Mouse (Mus musculus) gastrocnemius, adult 2 months (tissue): ENCODE measurements around the gene L3mbtl4. TPM values are rescaled to one million over a fixed set of nuclear protein-coding genes. Genes with fewer than 3 reads are reported as not detected.
"Not testable (repeated sequence)": the region's sequence is repeated elsewhere in the genome, so short reads cannot be mapped to it uniquely, and the experiment has no call there.

ENCODE experiments used
- DNase-seq: peaks from one replicate; pipeline ENCODE4 v3.0.0; 2022
- H3K27ac ChIP-seq: fragments of 200-600 bp; 2 replicates; pipeline ENCODE4 v1.8.1; 2022; ENCODE audit warnings: mild to moderate bottlenecking
- H3K4me3 ChIP-seq: fragments of 200-600 bp; 2 replicates; pipeline ENCODE4 v1.8.1; 2022; ENCODE audit warnings: mild to moderate bottlenecking, moderate library complexity
- CTCF ChIP-seq: fragments of 200-600 bp; IDR thresholded peaks from 2 replicates; pipeline ENCODE4 v1.8.1; 2022; ENCODE audit warnings: antibody characterized with exemption, mild to moderate bottlenecking, moderate library complexity
- intact Hi-C: fragments of 180-260 bp; cut with DNase I; formaldehyde crosslinking; loops from one replicate; pipeline ENCODE4 v1.15.1; 2025
- total RNA-seq, 2 experiments: library from RNA; stranded (reverse); gene quantifications; 2 replicates each; pipeline ENCODE4 v1.2.3; 2021

The L3mbtl4 gene
- total RNA-seq, 2 experiments from 2014 or later, result 0.10 TPM; not detected in 1

- Histone ChIP-seq H3K4me3 (no peak overlapping the region), H3K27ac (no peak overlapping the region)
- TF ChIP-seq CTCF, result no peak
- no peak for DNase-seq
- intact Hi-C loops, result no loop called here
Measured at GRCm38 (mm10) chr17:68433576-68433975, 160.0 kb downstream of the L3mbtl4 start.

GRCm38 (mm10) chr17:68450921-68451320, 177.3 kb downstream of the L3mbtl4 start:
- intact Hi-C loops, result no loop called here
- no peak for DNase-seq
- no peak for TF ChIP-seq CTCF
- Histone ChIP-seq H3K4me3 (no peak overlapping the region), H3K27ac (no peak overlapping the region)

GRCm38 (mm10) chr17:68461471-68461870, 187.9 kb downstream of the L3mbtl4 start:
- Histone ChIP-seq H3K27ac (no peak overlapping the region), H3K4me3 (no peak overlapping the region)
- intact Hi-C loops, result no loop called here
- TF ChIP-seq CTCF, result no peak
- DNase-seq, result no peak

GRCm38 (mm10) chr17:68467311-68467710, 193.7 kb downstream of the L3mbtl4 start:
- no peak for TF ChIP-seq CTCF
- intact Hi-C loops, result no loop called here
- DNase-seq, result no peak
- no peak overlapping the region for H3K4me3 ChIP-seq
- no peak overlapping the region for H3K27ac ChIP-seq

GRCm38 (mm10) chr17:68490065-68490691, 216.6 kb downstream of the L3mbtl4 start:
- no peak for DNase-seq
- Histone ChIP-seq H3K27ac (no peak overlapping the region), H3K4me3 (no peak overlapping the region)
- intact Hi-C loops, result no loop called here
- no peak for TF ChIP-seq CTCF

- Histone ChIP-seq H3K27ac (no peak overlapping the region), H3K4me3 (no peak overlapping the region)
- no peak for TF ChIP-seq CTCF
- intact Hi-C loops, result no loop called here
- DNase-seq, result peak; percentile 45
Measured at GRCm38 (mm10) chr17:68492231-68492630, 218.6 kb downstream of the L3mbtl4 start.

- DNase-seq, H3K27ac ChIP-seq, intact Hi-C loops, H3K4me3 ChIP-seq: not testable (repeated sequence)
Measured at GRCm38 (mm10) chr17:68502998-68503397, 229.4 kb downstream of the L3mbtl4 start.

- intact Hi-C loops, result no loop called here
- no peak for TF ChIP-seq CTCF
- no peak overlapping the region for H3K4me3 ChIP-seq
- no peak overlapping the region for H3K27ac ChIP-seq
- no peak for DNase-seq
Measured at GRCm38 (mm10) chr17:68559698-68560097, 286.1 kb downstream of the L3mbtl4 start.

GRCm38 (mm10) chr17:68560264-68560663, 286.7 kb downstream of the L3mbtl4 start:
- intact Hi-C loops, result no loop called here
- TF ChIP-seq CTCF, result no peak
- DNase-seq, result no peak

GRCm38 (mm10) chr17:68571806-68572205, 298.2 kb downstream of the L3mbtl4 start:
- Histone ChIP-seq H3K27ac (no peak overlapping the region), H3K4me3 (no peak overlapping the region)
- TF ChIP-seq CTCF, result no peak
- intact Hi-C loops, result no loop called here
- DNase-seq, result no peak

More at GRCm38 (mm10) chr17:68560264-68560663, 286.7 kb downstream of the L3mbtl4 start:
- Histone ChIP-seq H3K27ac (no peak overlapping the region), H3K4me3 (no peak overlapping the region)

GRCm38 (mm10) chr17:68585195-68585594, 311.6 kb downstream of the L3mbtl4 start:
- TF ChIP-seq CTCF, result no peak
- Histone ChIP-seq H3K4me3 (no peak overlapping the region), H3K27ac (no peak overlapping the region)
- intact Hi-C loops, result no loop called here
- DNase-seq, result no peak

- H3K4me3 ChIP-seq, result no peak overlapping the region
- DNase-seq, result no peak
- TF ChIP-seq CTCF, result no peak
- no peak overlapping the region for H3K27ac ChIP-seq
- intact Hi-C loops, result no loop called here
Measured at GRCm38 (mm10) chr17:68591619-68592018, 318.0 kb downstream of the L3mbtl4 start.

GRCm38 (mm10) chr17:68602744-68603143, 329.1 kb downstream of the L3mbtl4 start:
- Histone ChIP-seq H3K27ac (no peak overlapping the region), H3K4me3 (no peak overlapping the region)
- intact Hi-C loops, result no loop called here
- no peak for TF ChIP-seq CTCF
- DNase-seq, result no peak

- no peak for DNase-seq
- intact Hi-C loops, result no loop called here
Measured at GRCm38 (mm10) chr17:68607691-68608090, 334.1 kb downstream of the L3mbtl4 start.

More at GRCm38 (mm10) chr17:68607691-68608090, 334.1 kb downstream of the L3mbtl4 start:
- TF ChIP-seq CTCF, result no peak
- Histone ChIP-seq H3K27ac (no peak overlapping the region), H3K4me3 (no peak overlapping the region)
